8 mouse cellular contexts compared by ENCODE assay signal in the genomic region with DNA sequence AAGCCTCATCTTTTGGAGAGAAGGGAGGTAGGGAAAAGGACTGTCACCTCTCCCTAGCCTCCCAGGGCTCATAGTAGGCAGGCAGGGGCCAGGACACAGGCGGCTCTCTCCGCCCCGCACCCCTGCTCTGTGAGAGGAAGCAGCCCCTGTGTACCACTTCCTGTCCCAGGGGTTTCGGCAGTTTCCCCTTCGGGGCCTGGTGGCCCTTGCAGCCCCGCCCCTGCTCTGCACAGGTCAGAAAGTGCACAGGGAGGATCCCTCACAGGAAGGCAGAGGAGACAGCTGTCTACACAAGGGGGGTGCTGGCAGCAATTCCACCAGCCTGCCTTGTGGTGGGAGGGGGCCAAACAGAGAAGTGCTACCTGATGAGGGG. TPM values are rescaled to one million over a fixed set of nuclear protein-coding genes. Genes with fewer than 3 reads are reported as not detected.
DNase-seq lines count a peak whose midpoint lies in the region; ATAC-seq lines count a peak whose summit lies in the region.

No protein-coding gene starts in this region.

- 31% methylated on average over 6 of the region's 6 CpGs for WGBS in heart, embryonic 13.5 days
- 35% methylated on average over 6 of the region's 6 CpGs for WGBS in intestine, embryonic 15.5 days
- 56% methylated on average over 6 of the region's 6 CpGs for whole genome bisulfite sequencing in midbrain, embryonic 13.5 days

- H3K27ac ChIP-seq in heart, embryonic 13.5 days (replicated peaks): no peak overlapping the region
- H3K27ac ChIP-seq in intestine, embryonic 15.5 days: peak overlapping the region; percentile 17; the same call in 1 of the 2 replicates
- no peak overlapping the region for H3K27ac ChIP-seq in midbrain, embryonic 13.5 days

- DNase-seq in heart, postnatal 25 days (ENCODE audit: low spot score): no peak
- DNase-seq in lung, postnatal 14 days: peak; percentile 35
- DNase-seq in thymus, postnatal 14 days: peak; percentile 92
- no peak for DNase-seq in embryo, embryonic 10.5 days (ENCODE audit: low spot score)
- DNase-seq in layer of hippocampus, postnatal 36 days: no peak

- H3K4me3 ChIP-seq in heart, embryonic 13.5 days: no peak overlapping the region
- H3K4me3 ChIP-seq in intestine, embryonic 15.5 days (replicated peaks): no peak overlapping the region
- H3K4me3 ChIP-seq in midbrain, embryonic 13.5 days (replicated peaks): no peak overlapping the region

- H3K36me3 ChIP-seq in heart, embryonic 13.5 days: no peaks in the 10 kb centered on the region
- H3K36me3 ChIP-seq in intestine, embryonic 15.5 days: no peaks in the 10 kb centered on the region
- no peaks in the 10 kb centered on the region for H3K36me3 ChIP-seq in midbrain, embryonic 13.5 days

- no peak overlapping the region for H3K9ac ChIP-seq in heart, embryonic 13.5 days
- no peak overlapping the region for H3K9ac ChIP-seq in intestine, embryonic 15.5 days
- H3K9ac ChIP-seq in midbrain, embryonic 13.5 days (replicated peaks): no peak overlapping the region

- intact Hi-C loops in heart, postnatal 25 days (cut with DNase I): no loop called here

- peak overlapping the region; percentile 8; the same call in 1 of the 2 replicates for H3K4me2 ChIP-seq in heart, embryonic 13.5 days
- H3K4me2 ChIP-seq in intestine, embryonic 15.5 days (replicated peaks): peak overlapping the region; percentile 24; the same call in 1 of the 2 replicates
- H3K4me2 ChIP-seq in midbrain, embryonic 13.5 days (replicated peaks): no peak overlapping the region

- no peaks in the 10 kb centered on the region for H3K9me3 ChIP-seq in heart, embryonic 13.5 days
- H3K9me3 ChIP-seq in intestine, embryonic 15.5 days: no peaks in the 10 kb centered on the region
- H3K9me3 ChIP-seq in midbrain, embryonic 13.5 days: no peaks in the 10 kb centered on the region

- H3K4me1 ChIP-seq in heart, embryonic 13.5 days: peaks cover 36% of the 10 kb centered on the region
- 0 out of 2 replicates have a peak, but pooled peaks cover 20% of the 10 kb centered on the region for H3K4me1 ChIP-seq in intestine, embryonic 15.5 days (replicated peaks)
- no peaks in the 10 kb centered on the region for H3K4me1 ChIP-seq in midbrain, embryonic 13.5 days (replicated peaks)

- ATAC-seq in heart, embryonic 13.5 days (ENCODE audit: extremely low read depth, insufficient number of reproducible peaks, low FRiP score, low TSS enrichment): peak; percentile 34; the same call in 1 of the 2 replicates
- ATAC-seq in intestine, embryonic 15.5 days: peak; percentile 60
- ATAC-seq in midbrain, embryonic 13.5 days: no peak

- no peaks in the 10 kb centered on the region for H3K27me3 ChIP-seq in heart, embryonic 13.5 days (replicated peaks)
- H3K27me3 ChIP-seq in intestine, embryonic 15.5 days (replicated peaks): no peaks in the 10 kb centered on the region
- H3K27me3 ChIP-seq in midbrain, embryonic 13.5 days: no peaks in the 10 kb centered on the region

RNA-seq across cellular contexts. Expression of gene Elf4, which starts 29.4 kb away (rescaled TPM):
- polyA plus RNA-seq in heart, embryonic 13.5 days (2015; fragmentation: Nextera tagmentation; extraction: Ambion mirVana): 9.2 and 10.3 TPM in 2 replicates
- 1 to 10 TPM; 6.0 to 6.4 TPM for total RNA-seq in heart, postnatal 25 days (2021)
- polyA plus RNA-seq in intestine, embryonic 15.5 days (2015; fragmentation: Nextera tagmentation; extraction: Ambion mirVana): 13.0 and 13.9 TPM in 2 replicates
- 0.46 and 0.77 TPM in 2 replicates for polyA plus RNA-seq in midbrain, embryonic 13.5 days (2015; fragmentation: Nextera tagmentation; extraction: Ambion mirVana)
- under 1 TPM; 0.56 to 0.70 TPM for total RNA-seq in layer of hippocampus, postnatal 36 days (2021)

Comparison
In these comparisons a context has a peak if more than half of its experiments do, and no peak if none do; other contexts are left out.
1. DNase-seq: peak in lung, postnatal 14 days (single experiment) and thymus, postnatal 14 days (single experiment); none in heart, postnatal 25 days (single experiment), embryo, embryonic 10.5 days (single experiment) and layer of hippocampus, postnatal 36 days (0 of 2).